Mouse (Mus musculus) megakaryocyte-erythroid progenitor cell, adult 5-6 weeks (primary cell): ENCODE results near the gene Shd. TPM values are rescaled to one million over a fixed set of nuclear protein-coding genes. Genes with fewer than 3 reads are reported as not detected.
A peak's percentile ranks its signal among the peaks of the same experiment; 100 is the strongest.
"Not testable (repeated sequence)": the region's sequence is repeated elsewhere in the genome, so short reads cannot be mapped to it uniquely, and the experiment has no call there.

Experiments used
- ATAC-seq: replicated peaks from 2 replicates; pipeline ENCODE4 v1.8.0; 2016; ENCODE audit warnings: mild to moderate bottlenecking, inconsistent platforms; ENCODE audit not compliant: severe bottlenecking, poor library complexity, low FRiP score, low TSS enrichment
- total RNA-seq, 2 experiments: library from RNA; stranded (forward) in 1 of 2; stranded (reverse) in 1 of 2; fragments of 200-1000, 215-1000 nt in 1 of 2; fragments of >200 nt in 1 of 2; fragmentation: Nextera tagmentation in 1 of 2; gene quantifications; 2 replicates each; pipeline ENCODE4 v1.2.3; 2014 to 2017

Gene Shd
- total RNA-seq (2014; fragmentation: Nextera tagmentation): not detected in 2 replicates
- not detected in 2 replicates for total RNA-seq (2017)

GRCm38 (mm10) chr17:55969966-55970891 is at the start of gene Shd:
Gene Shd, plus strand, starts transcription at chr17:55970467.
- no peak for ATAC-seq

GRCm38 (mm10) chr17:55931553-55932502 is 38.4 kb upstream of the Shd start:
- peak; percentile 92 for ATAC-seq

- peak; percentile 40 for ATAC-seq
Observed at GRCm38 (mm10) chr17:55932635-55933034, 37.6 kb upstream of the Shd start.

DNA sequence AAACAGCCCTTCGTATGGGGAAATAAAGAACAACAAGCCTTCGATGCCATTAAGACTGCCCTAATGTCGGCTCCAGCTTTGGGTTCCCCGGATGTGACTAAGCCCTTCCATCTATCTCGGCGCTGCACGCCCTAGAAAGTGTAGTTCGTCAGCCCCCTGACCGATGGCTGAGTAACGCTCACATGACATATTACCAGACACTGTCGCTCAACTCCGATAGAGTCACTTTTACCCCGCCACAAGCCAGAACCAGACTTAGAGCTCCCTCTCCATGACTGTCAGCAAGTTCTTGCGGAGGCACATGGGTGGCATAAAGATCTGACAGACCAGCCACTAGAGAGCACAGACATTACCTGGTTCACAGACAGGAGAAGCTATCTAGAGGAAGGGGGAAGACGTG is 37.1 kb upstream of the Shd start:
- ATAC-seq: no peak

DNA sequence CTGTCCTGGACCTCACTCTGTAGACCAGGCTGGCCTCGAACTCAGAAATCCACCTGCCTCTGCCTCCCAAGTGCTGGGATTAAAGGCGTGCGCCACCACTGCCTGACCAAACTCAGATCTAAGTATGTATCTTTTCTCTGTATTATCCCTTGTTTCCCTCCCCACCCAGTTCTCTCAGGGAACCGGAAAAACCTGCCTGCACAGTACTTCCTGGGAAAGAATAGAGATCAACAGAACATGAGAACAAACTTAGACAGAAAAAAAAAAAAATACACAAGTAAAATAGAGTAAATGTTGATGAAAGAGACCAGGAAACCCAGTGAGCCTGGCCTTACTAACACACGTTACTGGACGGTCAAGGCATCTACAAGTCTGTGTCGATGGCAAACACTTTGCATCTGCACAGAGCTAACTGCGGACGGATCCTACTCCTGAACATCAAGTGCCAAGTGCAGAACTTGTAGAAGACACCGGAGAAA is 25.8 kb upstream of the Shd start:
- not testable (repeated sequence) for ATAC-seq

GRCm38 (mm10) chr17:55944866-55945682 is 25.2 kb upstream of the Shd start:
- ATAC-seq: peak; percentile 97

- no peak for ATAC-seq
Observed at GRCm38 (mm10) chr17:55945696-55946095, 24.6 kb upstream of the Shd start.

DNA sequence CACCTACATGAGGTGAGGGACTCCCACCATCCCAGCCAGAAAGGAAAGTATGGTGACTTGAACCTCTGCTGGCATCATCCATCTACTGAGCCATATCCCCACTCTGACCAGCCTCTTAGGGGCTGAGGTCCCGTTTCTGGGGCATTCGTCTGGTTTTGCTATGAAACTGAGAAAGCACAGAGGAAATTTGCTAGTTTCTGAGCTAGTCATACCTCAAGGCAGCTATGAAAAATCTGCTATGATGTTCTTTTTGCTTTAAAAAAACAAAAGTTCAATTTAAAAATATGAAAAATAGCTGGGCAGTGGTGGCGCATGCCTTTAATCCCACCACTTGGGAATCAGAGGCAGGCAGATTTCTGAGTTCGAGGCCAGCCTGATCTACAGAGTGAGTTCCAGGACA is 21.6 kb upstream of the Shd start:
- ATAC-seq: no peak

DNA sequence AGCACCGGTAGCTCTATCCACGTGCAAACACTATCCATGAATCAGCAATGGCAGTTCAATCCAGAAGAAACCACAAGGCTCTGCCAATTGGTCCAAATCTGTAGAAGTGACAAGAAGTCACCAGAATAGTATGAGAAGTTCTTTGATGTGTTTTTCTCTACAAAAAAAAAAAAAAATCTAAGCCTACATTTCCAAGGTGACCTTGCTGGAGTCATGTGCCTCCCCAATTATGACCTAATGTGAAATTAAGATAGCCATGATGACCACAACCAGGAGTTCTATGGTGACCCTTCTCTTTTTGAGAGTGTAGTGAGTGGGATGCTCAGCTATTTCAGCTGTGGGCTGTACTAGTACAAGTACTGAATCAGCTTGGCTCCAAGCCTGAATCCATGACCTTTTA is 20.9 kb upstream of the Shd start, which contains the start of gene Zfp119b:
Zfp119b (minus strand) TSS at position 101 of the 400 bp plus-strand sequence.
- ATAC-seq: no peak

DNA sequence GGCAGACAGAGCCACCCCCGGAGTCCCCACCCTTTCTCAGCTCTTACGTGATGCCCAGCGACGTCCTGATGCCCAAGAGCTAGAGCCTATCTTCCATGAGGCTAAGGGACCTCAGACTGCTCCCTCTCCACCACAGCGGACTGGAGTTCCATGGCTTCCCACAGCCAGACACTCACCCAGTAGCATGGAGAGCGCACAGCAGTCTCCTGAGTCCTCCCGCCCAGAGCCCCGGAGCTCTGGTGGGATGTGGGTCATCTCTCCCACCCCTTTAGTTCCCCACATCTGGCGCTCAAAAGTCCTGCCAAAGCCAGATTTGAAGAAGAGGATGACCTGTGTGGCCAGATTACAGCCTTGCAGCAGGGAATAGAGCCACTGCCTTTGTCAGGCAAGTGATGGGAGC is 19.7 kb upstream of the Shd start:
- ATAC-seq: no peak

- ATAC-seq: no peak
Observed at GRCm38 (mm10) chr17:55952041-55952440, 18.2 kb upstream of the Shd start.

DNA sequence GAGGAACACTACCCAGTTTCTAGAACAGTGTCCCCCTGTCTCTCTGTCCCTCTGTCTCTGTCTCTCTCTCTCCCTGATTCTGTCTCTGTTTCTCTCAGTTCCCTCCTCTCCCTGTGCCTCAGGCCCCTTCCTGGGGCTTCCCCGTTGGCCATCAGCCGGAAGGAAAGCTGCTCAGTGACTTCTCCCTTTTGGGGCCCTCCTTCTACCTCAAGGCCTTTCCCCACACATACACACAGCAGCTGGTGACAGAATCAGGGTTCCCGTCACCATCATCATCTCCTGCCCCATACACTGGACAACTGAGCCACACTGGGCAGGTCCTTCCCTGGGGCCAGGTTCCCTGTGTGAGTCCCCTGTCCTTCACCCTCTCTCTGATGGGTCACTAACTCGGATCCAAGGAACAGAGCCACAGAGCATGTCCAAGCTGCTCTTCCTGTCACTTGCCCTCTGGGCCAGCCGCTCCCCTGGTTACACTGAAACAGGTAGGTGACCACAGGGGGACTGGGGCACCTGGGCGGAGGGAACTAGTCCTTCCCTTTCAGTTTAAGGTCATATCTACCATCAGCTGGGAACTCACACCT is 17.7 kb upstream of the Shd start, which contains the start of gene Ebi3:
Ebi3 (plus strand) TSS at position 194 of the 581 bp plus-strand sequence.
- no peak for ATAC-seq

- ATAC-seq: no peak
Observed at GRCm38 (mm10) chr17:55953751-55954150, 16.5 kb upstream of the Shd start.

- no peak for ATAC-seq
Observed at GRCm38 (mm10) chr17:55954229-55954628, 16.0 kb upstream of the Shd start.

DNA sequence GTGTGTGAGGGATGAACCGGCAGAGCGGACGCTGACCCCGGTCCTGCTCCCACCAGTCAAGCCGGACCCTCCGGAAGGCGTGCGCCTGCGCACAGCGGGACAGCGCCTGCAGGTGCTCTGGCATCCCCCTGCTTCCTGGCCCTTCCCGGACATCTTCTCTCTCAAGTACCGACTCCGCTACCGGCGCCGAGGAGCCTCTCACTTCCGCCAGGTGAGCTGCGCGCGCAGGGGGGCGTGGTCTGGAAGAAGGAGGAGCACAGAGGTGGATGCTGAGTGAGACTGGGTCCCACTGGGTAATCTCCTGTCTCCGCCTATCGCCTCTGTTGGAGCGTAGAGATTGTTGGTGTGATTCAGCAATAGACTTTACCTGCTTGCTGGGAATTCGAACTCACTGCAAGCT is 14.1 kb upstream of the Shd start:
- no peak for ATAC-seq

DNA sequence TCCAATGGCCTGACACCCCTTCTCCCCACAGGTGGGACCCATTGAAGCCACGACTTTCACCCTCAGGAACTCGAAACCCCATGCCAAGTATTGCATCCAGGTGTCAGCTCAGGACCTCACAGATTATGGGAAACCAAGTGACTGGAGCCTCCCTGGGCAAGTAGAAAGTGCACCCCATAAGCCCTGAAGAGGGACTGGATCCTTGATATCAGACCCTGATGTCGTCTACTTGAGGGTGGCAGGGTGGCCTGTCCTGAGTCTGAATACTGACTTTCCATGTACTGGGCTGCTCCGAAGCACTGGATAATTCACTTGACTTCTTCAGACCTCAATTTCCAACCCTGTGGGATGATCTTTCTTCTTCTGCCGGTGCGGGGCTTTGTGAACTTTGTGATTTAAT is 13.7 kb upstream of the Shd start:
- ATAC-seq: no peak

- ATAC-seq: peak; percentile 30; the same call in 1 of the 2 replicates
Observed at GRCm38 (mm10) chr17:55957168-55957567, 13.1 kb upstream of the Shd start.

DNA sequence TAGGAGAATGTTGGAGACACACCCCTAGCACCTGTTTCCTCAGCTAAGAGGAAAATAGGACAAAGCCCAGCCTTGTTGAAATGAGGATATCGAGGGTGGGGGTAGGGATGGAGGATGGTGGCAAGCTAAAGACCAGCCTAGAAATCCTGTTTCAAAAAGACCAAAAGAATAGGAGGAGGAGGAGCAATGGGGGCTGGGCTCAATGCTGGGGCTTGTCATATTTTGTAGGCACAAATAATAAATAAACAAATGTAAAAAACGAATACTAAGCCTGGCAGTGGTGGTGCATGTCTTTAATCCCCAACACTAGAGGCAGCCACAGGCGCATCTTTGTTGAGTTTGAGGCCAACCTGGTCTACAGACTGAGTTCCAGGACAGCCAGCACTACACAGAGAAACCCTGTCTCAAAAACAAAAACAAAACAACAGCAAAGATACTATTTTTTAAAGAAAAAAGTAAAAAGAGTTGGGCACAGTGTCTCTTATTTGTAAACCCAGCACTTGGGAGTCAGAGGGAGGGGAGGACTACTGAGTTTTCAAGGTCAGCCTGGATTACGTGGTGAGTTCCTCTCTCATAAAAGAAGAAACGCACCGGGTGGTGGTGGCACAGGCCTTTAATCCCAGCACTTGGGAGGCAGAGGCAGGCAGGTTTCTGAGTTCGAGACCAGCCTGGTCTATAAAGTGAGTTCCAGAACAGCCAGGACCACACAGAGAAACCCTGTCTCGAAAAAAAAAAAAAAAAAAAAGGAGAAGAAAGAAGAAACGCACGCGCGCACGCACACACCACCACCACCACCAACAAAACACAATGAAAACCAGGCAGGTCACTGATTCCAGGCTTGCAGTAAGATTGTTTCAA is 12.3 kb upstream of the Shd start:
- ATAC-seq: no peak
